Mouse (Mus musculus) bone marrow, adult 2 months (tissue): ENCODE measurements at regions not wholly inside any gene's neighbourhood (a gene's known extent, or its start where the extent isn't known, plus 50 kb on each side); places are given as distances from the start of the nearest gene placed in this dataset.

Experiments used
- CTCF ChIP-seq: fragments of 200-500 bp; IDR thresholded peaks from 2 replicates; pipeline ENCODE4 v1.5.1; 2011; ENCODE audit warnings: low read length, control low read depth; ENCODE audit not compliant: control insufficient read depth, insufficient read depth
- POLR2A ChIP-seq: fragments of 200-500 bp; IDR thresholded peaks from 2 replicates; pipeline ENCODE4 v1.6.1; 2011; ENCODE audit warnings: low read depth, mild to moderate bottlenecking, control low read depth, low read length, borderline replicate concordance; ENCODE audit not compliant: control insufficient read depth

GRCm38 (mm10) chr2:30713535-30713934 is 89.9 kb downstream of the 1700001O22Rik start:
- no peak for TF ChIP-seq CTCF
- TF ChIP-seq POLR2A: no peak
